Mouse (Mus musculus): ENCODE results near the gene Mpv17l2. TPM values are rescaled to one million over a fixed set of nuclear protein-coding genes. Genes with fewer than 3 reads are reported as not detected.

The Mpv17l2 gene
- polyA plus RNA-seq, 1 experiment: not detected

GRCm38 (mm10) chr8:70786291-70787050 lies 25.7 kb upstream of the Mpv17l2 start:
- 88% methylated on average over 25 of the region's 25 CpGs for WGBS
- Histone ChIP-seq H3K4me3 (ENCODE audit: insufficient read depth, low read depth, low read length) (no peak overlapping the region), H3K4me1 (ENCODE audit: control insufficient read depth, insufficient read depth, low read length) (peaks cover 20% of the 10 kb centered on the region), H3K27ac (ENCODE audit: insufficient read depth, low read depth, low read length) (no peak overlapping the region)
- no peak for TF ChIP-seq CTCF (IDR thresholded peaks at IDR 0.05; ENCODE audit: insufficient read depth, low read depth, low read length)
- TF ChIP-seq POLR2A (IDR thresholded peaks at IDR 0.05; ENCODE audit: insufficient read depth, low read depth, low read length): no peak

DNA sequence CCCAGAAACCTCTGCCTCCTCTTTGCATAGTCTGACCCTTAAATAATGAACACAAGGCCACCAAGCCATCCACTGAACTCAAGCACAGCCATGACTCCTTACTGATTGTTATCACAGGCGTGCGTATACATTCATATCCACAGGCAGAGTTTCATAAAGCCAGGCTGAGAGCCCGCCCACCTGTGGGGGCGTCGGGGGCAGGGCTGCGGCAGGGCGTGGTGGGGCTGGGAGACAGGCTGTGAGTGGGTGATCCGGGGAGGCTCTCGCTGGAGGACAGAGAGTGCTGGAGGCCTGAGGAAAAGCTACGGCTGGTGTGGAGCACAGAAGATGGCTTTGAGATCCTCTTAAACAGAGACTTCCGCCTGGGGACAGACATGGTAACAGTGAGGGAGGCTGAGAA lies 19.3 kb upstream of the Mpv17l2 start:
- no peak for TF ChIP-seq POLR2A (IDR thresholded peaks at IDR 0.05; ENCODE audit: insufficient read depth, low read depth, low read length)
- TF ChIP-seq CTCF (IDR thresholded peaks at IDR 0.05; ENCODE audit: insufficient read depth, low read depth, low read length): no peak
- H3K27ac ChIP-seq (ENCODE audit: insufficient read depth, low read depth, low read length): no peak overlapping the region
- peaks cover 21% of the 10 kb centered on the region for H3K4me1 ChIP-seq (ENCODE audit: control insufficient read depth, insufficient read depth, low read length)
- WGBS: 65% methylated on average over 11 of the region's 11 CpGs
- H3K4me3 ChIP-seq (ENCODE audit: insufficient read depth, low read depth, low read length): no peak overlapping the region

GRCm38 (mm10) chr8:70776496-70777444 lies 16.0 kb upstream of the Mpv17l2 start, which contains the start of gene Pik3r2:
TSS of gene Pik3r2 (minus strand) at chr8:70776713.
- peaks cover 52% of the 10 kb centered on the region for H3K4me1 ChIP-seq (ENCODE audit: control insufficient read depth, insufficient read depth, low read length)
- under 1% methylated on average over 94 of the region's 94 CpGs for WGBS
- TF ChIP-seq CTCF (IDR thresholded peaks at IDR 0.05; ENCODE audit: insufficient read depth, low read depth, low read length) (no peak), POLR2A (IDR thresholded peaks at IDR 0.05; ENCODE audit: insufficient read depth, low read depth, low read length) (peak; percentile 95)

DNA sequence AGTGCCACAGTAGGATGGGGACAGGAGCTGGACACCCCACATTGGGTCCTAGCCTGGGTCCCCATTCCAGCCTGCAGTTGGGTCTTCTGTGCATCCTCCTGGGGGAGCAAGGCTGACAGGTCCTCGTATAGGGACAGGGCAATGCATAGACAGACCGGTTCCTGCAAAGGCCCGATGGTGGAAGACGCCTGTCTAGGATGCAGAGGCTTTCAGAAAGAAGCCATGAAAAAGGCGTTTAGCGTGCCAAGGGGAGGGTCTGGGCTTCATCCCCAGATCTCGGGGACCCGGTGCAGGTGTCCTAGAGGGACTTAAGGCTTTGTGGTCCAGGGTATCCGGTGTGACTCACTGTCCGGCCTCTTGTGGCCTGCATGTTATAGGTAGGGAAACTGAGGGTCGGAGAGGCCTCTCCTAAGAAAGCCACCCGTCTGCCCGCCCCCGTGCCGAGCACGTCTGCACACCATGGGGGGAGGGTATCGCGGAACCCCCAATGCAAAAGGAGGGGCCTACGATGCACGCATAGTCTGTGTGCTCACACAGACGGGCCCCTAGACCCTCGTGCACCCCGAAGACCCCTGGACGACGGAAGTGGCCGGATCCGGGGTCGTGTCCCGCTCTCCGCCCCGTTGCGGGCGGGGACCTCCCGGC lies 15.2 kb upstream of the Mpv17l2 start:
- Histone ChIP-seq H3K4me3 (ENCODE audit: insufficient read depth, low read depth, low read length) (peak overlapping the region; percentile 78), H3K27ac (ENCODE audit: insufficient read depth, low read depth, low read length) (peak overlapping the region; percentile 71), H3K4me1 (ENCODE audit: control insufficient read depth, insufficient read depth, low read length) (peaks cover 51% of the 10 kb centered on the region)
- TF ChIP-seq POLR2A (IDR thresholded peaks at IDR 0.05; ENCODE audit: insufficient read depth, low read depth, low read length): no peak
- no peak for TF ChIP-seq CTCF (IDR thresholded peaks at IDR 0.05; ENCODE audit: insufficient read depth, low read depth, low read length)
- under 1% methylated on average over 34 of the region's 34 CpGs for WGBS

More at GRCm38 (mm10) chr8:70776496-70777444, 16.0 kb upstream of the Mpv17l2 start, which contains the start of gene Pik3r2:
- Histone ChIP-seq H3K4me3 (ENCODE audit: insufficient read depth, low read depth, low read length) (peak within 1 kb of the TSS; percentile 78), H3K27ac (ENCODE audit: insufficient read depth, low read depth, low read length) (peak within 1 kb of the TSS; percentile 99)

- TF ChIP-seq CTCF (IDR thresholded peaks at IDR 0.05; ENCODE audit: insufficient read depth, low read depth, low read length): peak; percentile 6; the same call in 1 of the 2 replicates
- TF ChIP-seq POLR2A (IDR thresholded peaks at IDR 0.05; ENCODE audit: insufficient read depth, low read depth, low read length): no peak
- no peak overlapping the region for H3K27ac ChIP-seq (ENCODE audit: insufficient read depth, low read depth, low read length)
- 66% methylated on average over 5 of the region's 5 CpGs for WGBS
Measured at GRCm38 (mm10) chr8:70775227-70775626, 14.5 kb upstream of the Mpv17l2 start.

DNA sequence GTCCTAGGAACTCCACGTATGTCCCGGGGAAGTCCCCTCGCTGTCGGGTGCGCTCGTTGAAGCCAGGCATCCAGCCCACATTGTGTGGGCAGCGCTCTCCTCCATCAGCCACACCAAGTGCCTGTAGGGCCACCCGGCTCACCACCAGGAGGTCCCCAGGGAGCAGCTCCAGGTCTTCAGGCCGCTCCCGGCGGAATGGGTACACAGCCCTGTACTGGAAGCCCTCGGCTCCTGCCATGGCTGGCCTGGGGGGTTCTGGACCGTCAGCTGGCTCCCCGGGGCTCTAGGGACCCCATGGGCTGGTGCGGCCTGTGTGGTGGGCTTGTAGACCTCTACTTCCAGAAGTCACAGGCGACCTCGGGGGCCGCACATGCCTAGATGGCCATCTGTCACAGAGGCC lies 14.0 kb upstream of the Mpv17l2 start:
- peaks cover 43% of the 10 kb centered on the region for H3K4me1 ChIP-seq (ENCODE audit: control insufficient read depth, insufficient read depth, low read length)
- WGBS: 86% methylated on average over 18 of the region's 18 CpGs
- no peak overlapping the region for H3K27ac ChIP-seq (ENCODE audit: insufficient read depth, low read depth, low read length)
- H3K4me3 ChIP-seq (ENCODE audit: insufficient read depth, low read depth, low read length): 0 out of 2 replicates have a peak overlapping the region, but pooled peaks have one; percentile 1
- no peak for TF ChIP-seq POLR2A (IDR thresholded peaks at IDR 0.05; ENCODE audit: insufficient read depth, low read depth, low read length)
- no peak for TF ChIP-seq CTCF (IDR thresholded peaks at IDR 0.05; ENCODE audit: insufficient read depth, low read depth, low read length)

More at GRCm38 (mm10) chr8:70775227-70775626, 14.5 kb upstream of the Mpv17l2 start:
- Histone ChIP-seq H3K4me1 (ENCODE audit: control insufficient read depth, insufficient read depth, low read length) (peaks cover 44% of the 10 kb centered on the region), H3K4me3 (ENCODE audit: insufficient read depth, low read depth, low read length) (peak overlapping the region; percentile 78)

- H3K27ac ChIP-seq (ENCODE audit: insufficient read depth, low read depth, low read length): no peak overlapping the region
- peaks cover 51% of the 10 kb centered on the region for H3K4me1 ChIP-seq (ENCODE audit: control insufficient read depth, insufficient read depth, low read length)
- 18% methylated on average over 9 of the region's 9 CpGs for WGBS
- no peak overlapping the region for H3K4me3 ChIP-seq (ENCODE audit: insufficient read depth, low read depth, low read length)
- TF ChIP-seq CTCF (IDR thresholded peaks at IDR 0.05; ENCODE audit: insufficient read depth, low read depth, low read length) (no peak), POLR2A (IDR thresholded peaks at IDR 0.05; ENCODE audit: insufficient read depth, low read depth, low read length) (no peak)
Measured at GRCm38 (mm10) chr8:70773833-70774232, 13.1 kb upstream of the Mpv17l2 start.

- H3K27ac ChIP-seq (ENCODE audit: insufficient read depth, low read depth, low read length): no peak overlapping the region
- WGBS: 33% methylated on average over 5 of the region's 5 CpGs
- H3K4me3 ChIP-seq (ENCODE audit: insufficient read depth, low read depth, low read length): no peak overlapping the region
Measured at GRCm38 (mm10) chr8:70773410-70773809, 12.7 kb upstream of the Mpv17l2 start.

More at GRCm38 (mm10) chr8:70773410-70773809, 12.7 kb upstream of the Mpv17l2 start:
- no peak for TF ChIP-seq POLR2A (IDR thresholded peaks at IDR 0.05; ENCODE audit: insufficient read depth, low read depth, low read length)
- TF ChIP-seq CTCF (IDR thresholded peaks at IDR 0.05; ENCODE audit: insufficient read depth, low read depth, low read length): no peak
- H3K4me1 ChIP-seq (ENCODE audit: control insufficient read depth, insufficient read depth, low read length): peaks cover 54% of the 10 kb centered on the region
